Mouse (Mus musculus): ENCODE measurements around the gene Ppp1r15a. TPM values are rescaled to one million over a fixed set of nuclear protein-coding genes. Genes with fewer than 3 reads are reported as not detected.
A peak's percentile ranks its signal among the peaks of the same experiment; 100 is the strongest.

Gene Ppp1r15a
- polyA plus RNA-seq, 1 experiment from 2014 or later = 24.1 TPM

- Histone ChIP-seq H3K27me3 (no peaks in the 10 kb centered on the region), H3K27ac (0 out of 2 replicates have a peak overlapping the region, but pooled peaks have one; percentile 4), H3K4me2 (replicated peaks) (no peak overlapping the region), H3K9ac (no peak overlapping the region), H3K4me3 (no peak overlapping the region), H3K36me3 (no peaks in the 10 kb centered on the region), H3K9me3 (no peaks in the 10 kb centered on the region), H3K4me1 (peaks cover 8% of the 10 kb centered on the region)
- WGBS = 78% methylated on average over 7 of the region's 7 CpGs
- no peak for ATAC-seq (ENCODE audit: insufficient number of reproducible peaks, insufficient read depth, low FRiP score, low TSS enrichment)
Observed at GRCm38 (mm10) chr7:45514411-45514810, 11.7 kb downstream of the Ppp1r15a start.

GRCm38 (mm10) chr7:45509912-45510787 is 15.9 kb downstream of the Ppp1r15a start, which contains the start of gene Nucb1:
Nucb1 (minus strand) TSS chr7:45510406.
- H3K27me3 ChIP-seq = no peaks in the 10 kb centered on the region
- ATAC-seq (ENCODE audit: insufficient number of reproducible peaks, insufficient read depth, low FRiP score, low TSS enrichment) = peak; percentile 75
- under 1% methylated on average over 44 of the region's 44 CpGs for WGBS

GRCm38 (mm10) chr7:45509181-45509882 is 16.7 kb downstream of the Ppp1r15a start:
- Histone ChIP-seq H3K27ac (peak overlapping the region; percentile 92; the same call in 1 of the 2 replicates), H3K4me2 (replicated peaks) (peak overlapping the region; percentile 97), H3K36me3 (peaks cover 22% of the 10 kb centered on the region), H3K4me1 (peaks cover 13% of the 10 kb centered on the region), H3K4me3 (peak overlapping the region; percentile 69), H3K9ac (peak overlapping the region; percentile 82), H3K9me3 (no peaks in the 10 kb centered on the region), H3K27me3 (no peaks in the 10 kb centered on the region)
- WGBS = 35% methylated on average over 19 of the region's 19 CpGs
- peak; percentile 48; the same call in 1 of the 2 replicates for ATAC-seq (ENCODE audit: insufficient number of reproducible peaks, insufficient read depth, low FRiP score, low TSS enrichment)

More at GRCm38 (mm10) chr7:45509912-45510787, 15.9 kb downstream of the Ppp1r15a start, which contains the start of gene Nucb1:
- Histone ChIP-seq H3K4me2 (replicated peaks) (peak within 1 kb of the TSS; percentile 97), H3K9ac (peak within 1 kb of the TSS; percentile 82), H3K4me3 (peak within 1 kb of the TSS; percentile 69), H3K36me3 (peaks cover 14% of the 10 kb centered on the region), H3K9me3 (no peaks in the 10 kb centered on the region), H3K4me1 (peaks cover 14% of the 10 kb centered on the region), H3K27ac (peak within 1 kb of the TSS; percentile 92)

- WGBS = 88% methylated on average over 6 of the region's 6 CpGs
- Histone ChIP-seq H3K9me3 (no peaks in the 10 kb centered on the region), H3K4me3 (no peak overlapping the region), H3K4me2 (replicated peaks) (peak overlapping the region; percentile 97; the same call in 1 of the 2 replicates), H3K36me3 (peaks cover 23% of the 10 kb centered on the region), H3K27ac (no peak overlapping the region), H3K9ac (peak overlapping the region; percentile 82; the same call in 1 of the 2 replicates), H3K4me1 (peaks cover 13% of the 10 kb centered on the region), H3K27me3 (no peaks in the 10 kb centered on the region)
- no peak for ATAC-seq (ENCODE audit: insufficient number of reproducible peaks, insufficient read depth, low FRiP score, low TSS enrichment)
Observed at GRCm38 (mm10) chr7:45508561-45508960, 17.5 kb downstream of the Ppp1r15a start.

GRCm38 (mm10) chr7:45507583-45507982 is 18.5 kb downstream of the Ppp1r15a start:
- H3K27ac ChIP-seq = no peak overlapping the region
- H3K9ac ChIP-seq = no peak overlapping the region
- H3K4me3 ChIP-seq = no peak overlapping the region
- H3K4me2 ChIP-seq (replicated peaks) = no peak overlapping the region
- H3K4me1 ChIP-seq = peaks cover 13% of the 10 kb centered on the region
- H3K27me3 ChIP-seq = no peaks in the 10 kb centered on the region
- no peaks in the 10 kb centered on the region for H3K9me3 ChIP-seq
- WGBS = 89% methylated on average over 6 of the region's 6 CpGs
- H3K36me3 ChIP-seq = peaks cover 32% of the 10 kb centered on the region
- ATAC-seq (ENCODE audit: insufficient number of reproducible peaks, insufficient read depth, low FRiP score, low TSS enrichment) = no peak

- no peak overlapping the region for H3K4me3 ChIP-seq
- H3K36me3 ChIP-seq = peaks cover 90% of the 10 kb centered on the region
- no peaks in the 10 kb centered on the region for H3K4me1 ChIP-seq
- H3K9ac ChIP-seq = no peak overlapping the region
- H3K9me3 ChIP-seq = no peaks in the 10 kb centered on the region
- 98% methylated on average over 6 of the region's 6 CpGs for WGBS
- no peaks in the 10 kb centered on the region for H3K27me3 ChIP-seq
- H3K4me2 ChIP-seq (replicated peaks) = no peak overlapping the region
- ATAC-seq (ENCODE audit: insufficient number of reproducible peaks, insufficient read depth, low FRiP score, low TSS enrichment) = no peak
- no peak overlapping the region for H3K27ac ChIP-seq
Observed at GRCm38 (mm10) chr7:45498427-45498826, 27.6 kb downstream of the Ppp1r15a start.

GRCm38 (mm10) chr7:45494548-45494947 is 31.5 kb downstream of the Ppp1r15a start:
- WGBS = 79% methylated on average over 9 of the region's 9 CpGs
- Histone ChIP-seq H3K4me1 (peaks cover 10% of the 10 kb centered on the region), H3K27ac (no peak overlapping the region), H3K27me3 (no peaks in the 10 kb centered on the region), H3K9ac (no peak overlapping the region), H3K4me2 (replicated peaks) (no peak overlapping the region), H3K9me3 (no peaks in the 10 kb centered on the region), H3K36me3 (peaks cover 77% of the 10 kb centered on the region), H3K4me3 (no peak overlapping the region)
- no peak for ATAC-seq (ENCODE audit: insufficient number of reproducible peaks, insufficient read depth, low FRiP score, low TSS enrichment)

GRCm38 (mm10) chr7:45492951-45493350 is 33.1 kb downstream of the Ppp1r15a start:
- Histone ChIP-seq H3K27ac (no peak overlapping the region), H3K4me3 (no peak overlapping the region), H3K4me1 (peaks cover 10% of the 10 kb centered on the region), H3K27me3 (no peaks in the 10 kb centered on the region), H3K4me2 (replicated peaks) (no peak overlapping the region), H3K9me3 (no peaks in the 10 kb centered on the region), H3K36me3 (peaks cover 61% of the 10 kb centered on the region), H3K9ac (no peak overlapping the region)
- ATAC-seq (ENCODE audit: insufficient number of reproducible peaks, insufficient read depth, low FRiP score, low TSS enrichment) = no peak
- 96% methylated on average over 5 of the region's 5 CpGs for WGBS

- peaks cover 55% of the 10 kb centered on the region for H3K36me3 ChIP-seq
- no peak overlapping the region for H3K4me3 ChIP-seq
- peaks cover 10% of the 10 kb centered on the region for H3K4me1 ChIP-seq
- no peaks in the 10 kb centered on the region for H3K9me3 ChIP-seq
- no peak overlapping the region for H3K4me2 ChIP-seq (replicated peaks)
- H3K9ac ChIP-seq = no peak overlapping the region
- 95% methylated on average over 8 of the region's 8 CpGs for WGBS
- H3K27me3 ChIP-seq = no peaks in the 10 kb centered on the region
- no peak for ATAC-seq (ENCODE audit: insufficient number of reproducible peaks, insufficient read depth, low FRiP score, low TSS enrichment)
- no peak overlapping the region for H3K27ac ChIP-seq
Observed at GRCm38 (mm10) chr7:45492225-45492844, 33.7 kb downstream of the Ppp1r15a start.

GRCm38 (mm10) chr7:45491264-45491663 is 34.8 kb downstream of the Ppp1r15a start:
- Histone ChIP-seq H3K9me3 (no peaks in the 10 kb centered on the region), H3K4me1 (peaks cover 10% of the 10 kb centered on the region), H3K4me3 (0 out of 2 replicates have a peak overlapping the region, but pooled peaks have one; percentile 7), H3K27me3 (no peaks in the 10 kb centered on the region), H3K9ac (no peak overlapping the region), H3K4me2 (replicated peaks) (peak overlapping the region; percentile 15; the same call in 1 of the 2 replicates), H3K36me3 (peaks cover 44% of the 10 kb centered on the region), H3K27ac (no peak overlapping the region)
- ATAC-seq (ENCODE audit: insufficient number of reproducible peaks, insufficient read depth, low FRiP score, low TSS enrichment) = no peak
- WGBS = 22% methylated on average over 3 of the region's 3 CpGs

GRCm38 (mm10) chr7:45490822-45491221 is 35.2 kb downstream of the Ppp1r15a start:
- no peak overlapping the region for H3K27ac ChIP-seq
- H3K9ac ChIP-seq = no peak overlapping the region
- 47% methylated on average over 9 of the region's 9 CpGs for WGBS
- no peak for ATAC-seq (ENCODE audit: insufficient number of reproducible peaks, insufficient read depth, low FRiP score, low TSS enrichment)
- 0 out of 2 replicates have a peak overlapping the region, but pooled peaks have one; percentile 7 for H3K4me3 ChIP-seq
- peaks cover 10% of the 10 kb centered on the region for H3K4me1 ChIP-seq
- H3K4me2 ChIP-seq (replicated peaks) = peak overlapping the region; percentile 15; the same call in 1 of the 2 replicates
- H3K9me3 ChIP-seq = no peaks in the 10 kb centered on the region
- H3K36me3 ChIP-seq = peaks cover 39% of the 10 kb centered on the region
- H3K27me3 ChIP-seq = no peaks in the 10 kb centered on the region

All from embryonic facial prominence, embryonic 12.5 days (tissue).